Mouse (Mus musculus): ENCODE measurements around the gene Prelid3b.

Prelid3b gene

DNA sequence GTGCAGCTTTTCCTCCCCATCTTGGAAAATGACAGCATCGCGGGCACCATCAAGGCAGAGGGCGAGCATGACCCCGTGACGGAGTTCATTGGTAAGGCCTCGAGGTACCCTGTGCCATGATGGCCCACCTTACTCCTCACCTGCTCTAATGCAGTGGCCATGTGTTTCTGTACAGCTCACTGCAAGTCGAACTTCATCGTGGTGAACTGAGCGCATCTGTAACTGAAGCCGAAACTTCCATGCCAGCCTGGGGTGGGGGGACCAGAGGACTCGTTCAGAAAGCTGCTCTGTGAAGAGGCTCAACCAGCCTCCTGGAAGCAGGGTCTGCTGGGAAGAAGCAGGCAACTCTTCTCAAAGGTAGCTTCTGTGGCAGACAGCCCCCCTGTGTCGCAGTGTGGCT is 46.0 kb downstream of the Prelid3b start:
- no peak for DNase-seq (ENCODE audit: low spot score)

DNA sequence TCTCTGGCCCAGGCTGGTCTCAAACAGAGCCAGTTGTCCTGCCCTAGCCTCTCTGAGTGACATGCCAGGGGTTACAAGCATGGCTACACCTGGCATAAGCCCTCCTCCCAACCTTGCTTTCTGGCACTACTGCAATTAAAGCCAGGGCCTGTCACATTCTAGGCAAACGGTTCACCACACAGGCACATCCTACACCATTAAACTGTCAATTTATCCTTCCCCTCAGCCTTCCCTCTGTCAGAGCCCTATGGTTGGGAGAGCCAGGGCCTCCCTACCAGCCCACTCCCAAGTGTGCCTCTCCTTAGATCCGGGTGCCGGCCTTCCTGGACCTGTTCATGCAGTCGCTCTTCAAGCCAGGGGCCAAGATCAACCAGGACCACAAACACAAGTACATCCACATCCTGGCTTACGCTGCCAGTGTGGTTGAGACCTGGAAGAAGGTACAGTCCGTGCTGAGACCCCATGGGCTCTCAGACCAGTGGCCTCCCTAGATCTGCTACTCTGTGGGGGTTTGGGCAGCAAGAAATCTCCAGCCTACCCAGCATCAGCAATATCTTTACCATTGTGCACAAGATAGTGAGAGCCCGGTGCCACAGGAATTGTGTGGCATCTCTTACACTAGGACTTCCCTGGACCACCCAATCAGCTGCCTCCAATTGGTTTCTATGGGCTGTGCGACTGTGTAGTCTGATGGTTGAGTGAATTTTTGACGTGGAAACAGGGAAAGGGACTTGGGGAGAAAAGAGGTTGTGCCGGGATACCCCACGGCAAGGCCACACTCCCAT is 48.4 kb downstream of the Prelid3b start:
- DNase-seq (ENCODE audit: low spot score), result no peak

DNA sequence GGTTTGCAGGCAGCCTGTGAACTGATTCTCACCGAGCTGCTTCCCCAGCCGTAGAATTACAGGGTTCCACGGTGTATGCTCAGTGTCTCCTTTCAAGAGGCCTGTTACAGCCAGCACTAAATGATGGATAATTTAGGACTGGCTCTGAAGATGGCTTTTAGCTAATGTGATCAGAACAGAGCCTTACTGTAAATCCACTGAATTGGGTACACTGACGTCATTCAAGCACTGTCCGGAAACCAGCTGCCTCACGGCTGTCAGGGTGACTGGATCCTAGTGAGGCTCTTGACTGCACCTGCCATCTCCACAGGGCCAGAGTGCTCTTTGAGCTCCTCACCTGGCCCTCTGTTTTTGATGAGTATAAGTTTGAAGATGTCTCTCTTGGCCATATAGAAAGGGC is 51.8 kb downstream of the Prelid3b start:
- DNase-seq (ENCODE audit: low spot score), result no peak

DNA sequence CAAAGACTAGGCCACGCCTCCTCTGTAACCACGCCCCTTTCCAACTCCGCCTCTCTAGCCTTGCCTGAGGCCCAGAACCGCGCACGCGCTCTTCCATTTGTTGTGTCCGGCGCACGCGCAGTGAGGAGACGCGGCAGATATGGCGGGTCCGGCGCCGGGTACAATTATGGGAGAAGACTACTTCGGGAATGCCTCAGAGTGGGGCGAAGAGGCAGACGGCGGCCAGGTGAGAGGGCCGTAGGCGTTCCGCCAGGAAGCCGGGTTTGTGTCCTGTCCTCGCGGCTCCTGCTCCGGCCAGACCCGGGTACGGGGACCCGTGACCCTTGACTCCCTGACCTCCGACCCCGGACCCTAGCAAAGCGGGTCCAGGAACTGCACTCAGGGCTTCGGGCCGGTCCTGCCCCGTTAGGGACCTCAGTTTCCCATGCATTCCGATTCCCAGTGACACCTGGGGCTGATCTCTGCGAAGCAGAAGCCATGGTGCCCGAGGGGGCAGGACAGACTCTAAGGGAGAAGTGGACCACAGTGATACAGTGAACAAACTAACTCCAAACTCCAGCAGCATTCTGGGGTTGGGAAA is 57.1 kb downstream of the Prelid3b start, which contains the start of gene Nelfcd:
Gene Nelfcd, plus strand, starts transcription at position 74 of the 580 bp plus-strand sequence.
- DNase-seq (ENCODE audit: low spot score), result peak; percentile 87

All from ovary, adult 18-20 months (tissue).